Mouse (Mus musculus): ENCODE data around the gene Ikzf2.

Gene Ikzf2

DNA sequence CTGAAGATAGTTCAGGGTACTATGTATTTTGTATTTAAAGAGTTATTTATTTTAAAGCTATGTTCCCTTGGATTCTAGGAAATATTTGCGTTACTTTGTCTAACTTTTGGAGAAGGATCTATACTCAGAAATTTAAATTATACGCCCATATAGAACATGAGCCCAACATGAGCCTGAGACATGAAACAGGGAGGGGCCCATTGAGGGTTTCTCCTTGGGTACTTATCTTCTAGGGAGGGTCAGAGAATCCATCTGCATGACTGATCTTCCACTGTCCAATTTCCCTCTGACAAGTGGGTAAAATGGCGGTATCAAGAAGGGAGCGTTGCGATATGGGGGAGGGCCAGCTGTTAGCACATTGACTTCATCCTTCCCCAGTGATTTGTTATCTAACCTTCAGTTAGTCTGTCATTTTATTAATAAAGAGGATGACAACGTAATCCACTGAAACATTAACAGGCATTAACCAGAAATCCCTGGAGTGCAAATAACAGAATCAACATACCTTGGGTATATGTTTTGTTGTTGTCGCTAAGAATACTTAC lies 180.4 kb downstream of the Ikzf2 start:
- DNase-seq: no peak

DNA sequence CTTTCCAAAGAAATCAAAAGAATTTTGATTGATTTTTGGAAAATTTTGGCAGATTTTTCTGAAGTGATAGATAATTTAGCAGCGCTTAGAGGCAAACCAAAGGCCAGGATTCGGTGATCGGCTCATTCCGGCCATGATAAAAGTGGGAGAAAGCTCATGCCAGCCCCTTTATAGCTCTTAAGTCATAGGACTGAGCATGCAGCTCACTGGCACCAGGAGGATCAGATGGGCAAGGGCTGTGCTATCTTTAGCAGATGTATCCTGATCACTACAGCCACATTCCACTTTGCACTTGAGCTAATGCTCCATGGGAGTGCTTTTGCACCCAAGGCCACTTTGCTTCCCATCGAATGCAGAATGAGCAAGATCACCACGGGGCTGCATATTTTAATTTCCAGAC lies 181.0 kb downstream of the Ikzf2 start:
- no peak for DNase-seq

DNA sequence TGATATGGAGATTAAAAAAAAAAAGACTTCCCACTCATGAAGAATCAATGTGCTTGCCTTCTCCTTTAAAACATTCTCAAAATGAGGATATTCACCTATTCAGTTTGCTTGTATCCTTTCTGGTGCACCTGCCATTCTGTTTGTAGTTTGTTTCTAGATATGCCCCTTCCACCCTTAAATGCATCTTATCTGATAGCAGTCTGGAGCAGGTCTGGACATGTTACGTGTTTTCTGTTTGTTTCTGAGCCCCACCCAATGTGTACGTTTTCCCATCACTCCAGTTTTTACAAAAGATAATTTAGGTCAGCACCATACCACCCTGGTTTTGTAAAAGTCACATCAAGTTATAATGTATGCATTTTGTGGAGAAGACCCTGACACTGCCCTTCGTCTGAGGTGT lies 186.7 kb downstream of the Ikzf2 start:
- DNase-seq: no peak

DNA sequence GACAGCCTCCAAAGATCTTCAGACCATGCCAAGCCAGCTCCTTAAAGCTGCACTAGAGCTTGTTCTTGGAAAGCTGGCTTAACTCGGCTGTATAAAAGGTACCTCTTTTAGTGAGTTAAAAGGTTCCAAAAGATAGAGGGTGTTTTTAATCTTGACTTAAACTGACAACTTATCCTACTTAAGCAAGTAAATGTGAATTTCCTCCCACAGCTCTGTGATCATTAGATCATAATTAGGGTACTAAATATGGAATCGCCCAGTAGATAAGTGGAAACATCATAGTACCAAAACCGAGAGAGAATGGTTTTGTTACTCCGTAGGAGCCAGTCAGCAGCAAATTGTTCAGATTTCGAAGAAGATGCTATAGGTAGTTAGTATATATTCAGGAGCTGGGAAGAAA lies 187.4 kb downstream of the Ikzf2 start:
- DNase-seq: no peak

DNA sequence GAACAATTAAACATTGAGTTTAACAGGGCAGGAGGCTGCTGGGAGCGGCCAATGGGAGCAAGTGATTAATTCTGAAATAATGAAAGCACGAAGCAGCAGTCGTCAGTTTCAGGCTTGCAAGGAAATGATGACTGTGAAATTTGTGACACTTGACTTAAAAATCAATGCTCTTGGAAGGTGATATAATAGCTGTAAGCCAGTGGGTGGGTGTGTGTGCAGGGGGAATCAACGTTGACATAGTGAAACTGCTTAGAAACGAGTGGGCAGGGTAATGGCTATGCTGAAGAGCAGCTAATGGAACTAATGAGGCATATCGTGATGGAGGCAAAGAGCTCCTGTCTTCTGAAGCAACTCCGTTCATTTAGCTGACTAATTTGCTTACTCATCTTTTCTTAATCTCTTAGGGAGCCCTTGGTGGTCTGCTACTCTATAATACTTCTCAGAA lies 188.2 kb downstream of the Ikzf2 start:
- no peak for DNase-seq

DNA sequence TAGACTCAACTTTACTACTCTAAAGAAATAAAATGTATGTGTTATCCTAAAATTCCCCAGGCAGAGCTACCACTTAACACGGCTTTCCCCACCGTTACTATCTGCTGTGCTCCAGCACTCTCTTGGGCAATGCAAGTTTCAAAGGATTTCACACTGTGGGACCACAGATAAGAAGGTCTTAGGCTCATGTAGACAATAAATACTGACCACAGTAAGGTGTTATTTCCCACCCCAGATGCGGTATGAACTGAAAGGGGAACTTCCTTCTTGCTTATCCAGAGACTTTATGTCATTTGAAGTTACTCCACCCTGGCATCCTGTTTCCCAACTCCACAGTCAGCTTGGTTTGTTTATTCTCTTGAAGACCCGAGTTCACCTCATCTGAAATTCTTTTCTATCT lies 191.0 kb downstream of the Ikzf2 start:
- no peak for DNase-seq

DNA sequence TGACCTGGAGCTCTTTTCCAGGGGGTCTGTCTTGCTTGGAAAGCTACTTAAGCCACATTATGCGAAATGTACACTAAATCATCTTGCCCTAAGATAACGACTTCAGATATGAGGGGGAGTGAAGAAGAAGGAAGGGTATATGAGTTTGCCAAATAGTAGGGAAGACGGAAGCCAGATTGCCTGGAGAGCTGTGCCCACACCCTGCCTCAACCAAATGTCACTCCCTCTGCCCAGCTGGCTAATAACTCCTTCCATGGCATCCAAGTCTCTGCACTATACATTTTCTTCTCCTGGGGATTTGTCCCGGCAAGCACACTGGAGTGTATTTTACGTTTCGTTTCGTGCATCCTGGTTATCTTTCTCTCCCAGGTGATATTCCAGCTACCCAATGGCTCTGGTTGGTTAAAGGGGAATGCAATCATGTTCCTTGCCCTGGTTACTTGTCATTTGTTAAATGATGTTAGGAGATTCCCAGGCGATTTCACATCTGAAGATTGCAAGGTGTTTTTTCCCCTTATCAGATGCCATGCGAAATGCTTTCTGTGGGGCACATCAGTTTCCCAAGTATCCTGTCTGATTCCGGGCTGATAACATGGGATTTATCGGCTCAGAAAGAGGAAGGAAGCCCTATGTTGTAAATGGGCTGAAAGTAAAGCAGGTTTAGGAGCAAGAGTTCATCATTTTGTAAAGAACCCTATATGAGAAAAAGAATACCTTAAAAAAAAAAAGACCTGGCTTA lies 193.6 kb downstream of the Ikzf2 start:
- DNase-seq: peak; percentile 5

DNA sequence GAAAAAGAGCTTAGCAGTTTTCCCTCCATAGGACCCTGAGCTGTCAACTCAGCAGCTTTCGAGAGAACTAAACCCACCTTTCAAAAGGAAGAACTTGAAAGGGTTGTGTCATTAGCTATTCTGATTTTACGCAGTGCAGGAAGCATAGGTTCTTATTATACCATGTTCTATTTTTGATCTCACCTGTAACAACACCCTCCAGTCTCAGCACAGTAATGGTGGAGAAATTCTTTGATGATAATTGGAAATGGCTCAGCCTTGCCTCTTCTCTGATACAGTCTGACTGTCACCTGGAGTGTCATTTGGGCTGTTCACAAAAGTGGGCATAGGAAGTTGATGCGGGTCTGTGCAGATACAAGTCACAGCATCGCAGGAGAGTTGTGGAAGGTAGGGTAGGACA lies 195.0 kb downstream of the Ikzf2 start:
- DNase-seq: no peak

DNA sequence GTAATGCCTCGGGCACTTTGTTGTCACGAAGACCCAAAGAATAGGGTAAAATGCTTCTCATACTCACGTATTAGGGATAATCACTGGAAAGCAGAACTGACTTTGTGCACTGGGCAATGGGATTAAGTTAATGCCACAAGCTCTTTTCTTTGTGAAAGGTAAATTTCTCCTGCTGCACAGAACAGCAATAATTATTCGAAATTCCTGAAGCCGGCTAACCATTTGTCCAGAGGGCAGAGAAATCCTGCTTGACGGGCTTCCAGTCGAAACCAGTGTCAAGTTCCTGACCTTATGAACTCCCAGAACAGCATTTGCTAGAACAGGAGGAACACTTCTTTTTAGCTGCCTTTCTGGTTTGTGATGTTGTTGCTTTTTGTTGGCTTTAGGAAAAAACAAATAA lies 198.0 kb downstream of the Ikzf2 start:
- DNase-seq: no peak

DNA sequence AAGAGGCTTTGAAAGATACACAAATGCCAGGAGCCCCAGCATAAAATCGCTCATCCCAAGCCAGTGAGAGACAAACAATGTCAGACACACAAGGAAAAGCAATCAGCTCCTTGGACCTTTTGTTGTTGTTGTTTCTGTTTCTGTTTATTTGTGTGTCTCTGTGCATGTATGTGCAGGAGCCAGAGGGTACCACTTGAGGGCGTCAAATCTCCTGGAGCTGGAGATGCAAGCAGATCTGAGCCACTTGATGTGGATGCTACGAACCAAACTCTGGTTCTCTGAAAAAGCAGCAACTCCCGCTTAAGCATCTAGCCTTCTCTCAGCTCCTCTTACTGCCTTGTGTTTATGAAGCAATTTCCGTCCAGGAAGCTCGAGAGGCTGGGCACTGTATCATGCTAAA lies 198.4 kb downstream of the Ikzf2 start:
- DNase-seq: no peak
